Mouse (Mus musculus) urinary bladder, adult 2 months (tissue): ENCODE data around the gene Tmem207. TPM values are rescaled to one million over a fixed set of nuclear protein-coding genes. Genes with fewer than 3 reads are reported as not detected.

ENCODE experiments used
- DNase-seq: peaks from one replicate; pipeline ENCODE4 v3.0.0; 2022; ENCODE audit warnings: low spot score
- polyA plus RNA-seq: library from polyadenylated mRNA; depleted of rRNA; stranded (reverse); fragments of >200 nt; gene quantifications from 2 replicates; pipeline ENCODE4 v1.2.3, GENCODE M21; 2012; rRNA removed

Gene Tmem207
- polyA plus RNA-seq, 1 experiment = not detected

DNA sequence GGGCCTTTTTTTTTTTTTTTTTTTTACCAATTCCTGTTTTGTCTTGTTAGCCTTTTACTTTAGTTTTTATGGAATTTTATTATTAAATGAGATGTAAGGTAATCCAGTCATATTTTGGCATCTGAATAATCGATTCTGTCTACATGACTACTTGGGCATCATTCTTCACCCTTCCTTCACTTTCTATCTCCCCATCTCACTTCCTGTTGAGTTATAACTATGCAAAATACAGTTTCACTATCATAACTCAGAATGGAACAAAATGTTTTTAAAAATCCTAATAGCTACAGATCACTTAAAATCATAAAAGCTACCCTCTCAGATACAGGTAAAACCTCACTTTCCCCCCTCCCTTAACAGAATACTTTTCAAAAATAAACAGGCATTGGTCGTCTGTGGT is 70.4 kb downstream of the Tmem207 start:
- no peak for DNase-seq

DNA sequence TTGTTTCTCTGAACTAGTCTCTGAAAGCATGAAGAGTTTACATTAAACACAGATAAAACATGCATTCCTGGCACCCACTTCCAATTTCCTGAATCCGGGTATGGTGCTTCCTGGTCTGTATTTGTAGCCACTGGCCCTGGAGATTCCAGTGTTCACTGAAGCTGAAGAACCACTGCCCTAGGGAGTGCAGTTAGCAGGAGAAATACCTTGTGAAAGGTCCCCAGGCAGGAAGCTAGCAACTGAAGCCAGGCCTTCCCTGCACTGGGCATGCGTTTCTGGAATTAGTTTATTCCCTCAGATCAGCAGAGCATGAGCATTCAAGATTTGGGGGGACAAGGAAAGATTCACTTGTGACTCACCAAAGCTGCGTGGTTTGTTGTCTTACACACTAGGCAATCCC is 72.4 kb downstream of the Tmem207 start:
- DNase-seq = no peak

Other genes starting within 250 kb of the Tmem207 start
- gene Cldn1, start 154.9 kb downstream of the Tmem207 start, polyA plus RNA-seq = 10.7 and 10.9 TPM in 2 replicates
- not detected in 2 replicates for gene Cldn16, start 63.6 kb downstream of the Tmem207 start, polyA plus RNA-seq
- 6.6 and 7.1 TPM in 2 replicates for gene Il1rap, start 54.9 kb upstream of the Tmem207 start, polyA plus RNA-seq